In the genomic region with DNA sequence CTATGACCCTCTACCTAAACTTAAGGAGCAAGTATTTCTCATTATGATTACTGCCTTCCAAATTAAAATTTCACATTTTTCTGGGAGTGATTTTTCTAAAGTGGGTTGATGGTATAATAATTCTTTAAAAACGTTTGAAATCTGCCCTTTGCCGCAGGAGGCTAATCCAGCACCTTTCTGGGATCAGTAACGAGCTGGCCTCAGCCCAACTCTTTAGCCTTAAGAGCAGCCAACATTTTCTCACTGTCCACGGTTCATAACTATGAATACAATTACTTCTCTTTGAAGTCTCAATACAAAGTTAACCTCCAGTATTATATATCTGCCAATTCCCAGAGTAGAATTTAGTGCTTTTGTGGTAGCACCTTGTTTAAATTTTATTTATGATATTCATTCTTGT, we compare ENCODE assay signal across 21 mouse cellular contexts.
DNase-seq lines count a peak whose midpoint lies in the region; ATAC-seq lines count a peak whose summit lies in the region.
"Had no signal": no experiment of that assay in that cellular context is flagged by ENCODE, and none has a peak within 500 bp of the region (broad histone marks: within the 10 kb centered on the region; RNA-seq: fewer than 3 reads in every experiment).

No protein-coding gene starts in this region.

- no peak overlapping the region for H3K9ac ChIP-seq in midbrain, embryonic 11.5 days (ENCODE audit: low read length)
- H3K9ac ChIP-seq: embryonic facial prominence, embryonic 13.5 days; forebrain, embryonic 13.5 days; heart, embryonic 12.5 days; hindbrain, embryonic 12.5 days had no signal

- 67% methylated on average over 4 of the region's 4 CpGs for WGBS in midbrain, embryonic 11.5 days

- no peaks in the 10 kb centered on the region for H3K27me3 ChIP-seq in midbrain, embryonic 11.5 days (ENCODE audit: control insufficient read depth, insufficient read depth, low read length)
- H3K27me3 ChIP-seq: embryonic facial prominence, embryonic 13.5 days; forebrain, embryonic 13.5 days; heart, embryonic 12.5 days; hindbrain, embryonic 12.5 days had no signal

- H3K4me3 ChIP-seq in midbrain, embryonic 11.5 days (ENCODE audit: low read depth, low read length), result no peak overlapping the region
- H3K4me3 ChIP-seq: embryonic facial prominence, embryonic 13.5 days; forebrain, embryonic 13.5 days; gastrocnemius, adult 2 months; heart, embryonic 12.5 days; hindbrain, embryonic 12.5 days had no signal

- H3K4me1 ChIP-seq in midbrain, embryonic 11.5 days (ENCODE audit: control insufficient read depth, insufficient read depth, low read length), result no peaks in the 10 kb centered on the region
- H3K4me1 ChIP-seq: embryonic facial prominence, embryonic 13.5 days; heart, embryonic 12.5 days; hindbrain, embryonic 12.5 days had no signal

- H3K9me3 ChIP-seq in midbrain, embryonic 11.5 days (ENCODE audit: control insufficient read depth, low read length), result no peaks in the 10 kb centered on the region
- H3K9me3 ChIP-seq: embryonic facial prominence, embryonic 13.5 days; forebrain, embryonic 13.5 days; G1E; heart, embryonic 12.5 days; hindbrain, embryonic 12.5 days had no signal

- H3K4me2 ChIP-seq in midbrain, embryonic 11.5 days, result no peak overlapping the region
- H3K4me2 ChIP-seq: embryonic facial prominence, embryonic 13.5 days; forebrain, embryonic 13.5 days; heart, embryonic 12.5 days; hindbrain, embryonic 12.5 days had no signal

- H3K36me3 ChIP-seq in midbrain, embryonic 11.5 days (ENCODE audit: control insufficient read depth, insufficient read depth, low read length), result no peaks in the 10 kb centered on the region
- H3K36me3 ChIP-seq: embryonic facial prominence, embryonic 13.5 days; G1E; heart, embryonic 12.5 days; hindbrain, embryonic 12.5 days had no signal

- DNase-seq in cerebellum, adult 18-20 months, result peak; percentile 3 to 4
- DNase-seq in cerebellum, adult 8-10 months, result no peak
- DNase-seq in cerebellum, postnatal 14 days, result peak; percentile 62 to 75
- DNase-seq in right cerebral cortex, postnatal 4 days, result peak; percentile 2
- DNase-seq in right cerebral cortex, postnatal 14 days, result no peak
- DNase-seq in midbrain, embryonic 11.5 days (ENCODE audit: low spot score, missing footprints), result no peak
- DNase-seq: adrenal gland, postnatal 10 days; B cell, adult 2 months; gastrocnemius, adult 2 months; gastrocnemius, postnatal 25 days; heart, postnatal 4 days; kidney, adult 11 months had no signal

- H3K27ac ChIP-seq in midbrain, embryonic 11.5 days (ENCODE audit: low read depth, low read length), result no peak overlapping the region
- H3K27ac ChIP-seq: embryonic facial prominence, embryonic 13.5 days; gastrocnemius, adult 2 months; hindbrain, embryonic 12.5 days had no signal

- no peak for ATAC-seq in cerebellum, adult (ENCODE audit: insufficient number of reproducible peaks, low FRiP score, low TSS enrichment)
- ATAC-seq in midbrain, embryonic 11.5 days (ENCODE audit: low FRiP score), result no peak
- ATAC-seq: CD4-positive, CD25-positive, alpha-beta regulatory T cell, adult 4 months; forebrain, embryonic 13.5 days; hindbrain, embryonic 16.5 days; inflammation-experienced regulatory T-cells, adult 6 months had no signal

Comparison
In these comparisons a context has a peak if more than half of its experiments do, and no peak if none do; other contexts are left out.
1. DNase-seq: peak in cerebellum, adult 18-20 months (2 of 2), cerebellum, postnatal 14 days (2 of 2) and right cerebral cortex, postnatal 4 days (single experiment); none in cerebellum, adult 8-10 months (single experiment), right cerebral cortex, postnatal 14 days (single experiment) and midbrain, embryonic 11.5 days (single experiment).